Mouse (Mus musculus) mouse embryonic stem cell (cell line): ENCODE data around the gene Mpdz.

ENCODE experiments used
- in situ Hi-C, 2 experiments: fragments of 300-500 bp; cut with MboI; formaldehyde crosslinking; loops; 1 replicate in 1 of 2; 3 replicates in 1 of 2; pipeline ENCODE4 v1.14.3; 2019 to 2020; ENCODE audit warnings: low sequenced_read_pairs in 2 of 2, low pct_unique_long_range_greater_than_20kb in 1 of 2, mixed read lengths in 1 of 2; ENCODE audit not compliant: unreplicated experiment in 1 of 2

The Mpdz gene

DNA sequence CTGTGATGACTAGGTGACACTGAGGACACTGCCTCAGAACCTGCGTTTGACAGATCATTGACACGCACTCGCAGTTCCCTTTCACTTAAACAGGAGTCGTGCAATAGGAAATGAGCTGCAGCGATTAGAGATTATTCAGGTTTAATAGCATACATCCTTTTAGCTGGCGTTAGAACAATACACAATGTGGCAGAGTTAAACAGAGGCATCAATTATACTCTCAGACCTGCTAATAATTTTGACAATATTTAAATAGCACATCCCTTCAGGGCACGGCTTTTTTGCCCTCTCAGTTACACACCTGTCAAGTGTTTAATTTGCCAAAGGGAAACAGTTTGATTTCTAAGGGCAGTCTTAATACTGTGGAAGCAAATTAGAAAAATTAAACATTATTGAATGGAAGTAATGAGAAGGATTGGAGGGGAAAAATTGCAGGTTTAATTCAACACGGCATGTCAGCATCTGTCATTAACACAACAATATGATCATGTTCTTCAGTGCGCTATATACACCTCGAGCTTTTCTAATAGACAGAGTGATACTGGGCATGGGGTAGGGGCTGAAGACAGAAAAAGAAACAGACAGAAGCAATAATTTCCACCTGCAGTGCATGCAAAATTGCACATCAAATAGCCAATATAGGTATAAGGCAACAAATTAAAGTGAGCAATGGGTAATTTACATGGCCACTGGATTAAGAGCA is 27.1 kb downstream of the Mpdz start:
- in situ Hi-C loops = no loop called here

DNA sequence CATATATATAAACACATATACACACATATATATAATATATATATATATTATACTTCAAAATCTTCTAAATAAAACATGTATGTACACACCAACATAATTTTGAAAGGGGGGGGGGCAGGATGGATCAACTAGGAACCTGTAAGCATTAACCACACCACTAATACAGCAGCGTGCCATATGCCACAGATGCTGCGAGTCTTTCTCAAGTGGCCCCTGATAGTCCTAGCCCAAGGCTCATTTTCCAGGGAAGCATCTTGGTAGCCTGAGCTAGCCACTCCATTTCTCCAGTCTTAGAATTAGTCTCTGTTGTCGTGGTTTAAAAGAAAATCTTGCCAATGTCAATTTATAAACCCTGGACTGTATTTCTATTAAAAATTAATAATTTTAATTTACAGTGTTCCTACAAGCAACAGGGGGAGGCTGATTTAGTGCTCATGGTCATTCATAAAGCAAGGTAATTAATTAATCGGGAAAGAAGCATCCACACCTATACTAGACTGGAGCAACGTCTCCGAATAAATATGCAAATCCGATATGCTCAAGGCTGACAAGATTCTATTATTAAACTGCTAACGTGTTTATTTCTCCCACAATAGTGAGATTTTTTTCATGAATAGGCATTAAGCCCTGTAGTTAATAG is 27.8 kb downstream of the Mpdz start:
- in situ Hi-C loops = no loop called here

DNA sequence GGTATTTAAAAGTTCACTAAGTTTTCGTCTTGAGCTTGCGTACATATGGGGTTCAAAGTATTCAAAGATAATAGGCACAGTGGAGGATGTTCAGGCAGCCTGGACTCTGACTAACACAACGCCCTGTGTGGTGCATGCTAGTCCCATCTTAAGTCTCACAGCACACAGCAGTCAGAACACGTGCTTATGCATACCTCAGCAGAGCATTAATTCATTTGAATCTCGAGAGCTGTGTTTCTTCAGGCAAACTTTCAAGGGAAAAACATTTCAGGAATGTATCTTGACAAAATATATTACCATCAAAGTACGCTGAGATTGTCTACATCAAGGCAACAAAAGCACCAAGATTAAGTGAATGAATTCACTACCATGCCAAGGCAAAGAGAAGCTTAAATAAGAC is 45.7 kb downstream of the Mpdz start:
- in situ Hi-C loops = no loop called here

GRCm38 (mm10) chr4:81392869-81393268 is 49.7 kb downstream of the Mpdz start:
- in situ Hi-C loops = no loop called here

- in situ Hi-C loops = no loop called here
Observed at GRCm38 (mm10) chr4:81389263-81389662, 53.4 kb downstream of the Mpdz start.

- in situ Hi-C loops = no loop called here
Observed at GRCm38 (mm10) chr4:81387644-81388043, 55.0 kb downstream of the Mpdz start.

DNA sequence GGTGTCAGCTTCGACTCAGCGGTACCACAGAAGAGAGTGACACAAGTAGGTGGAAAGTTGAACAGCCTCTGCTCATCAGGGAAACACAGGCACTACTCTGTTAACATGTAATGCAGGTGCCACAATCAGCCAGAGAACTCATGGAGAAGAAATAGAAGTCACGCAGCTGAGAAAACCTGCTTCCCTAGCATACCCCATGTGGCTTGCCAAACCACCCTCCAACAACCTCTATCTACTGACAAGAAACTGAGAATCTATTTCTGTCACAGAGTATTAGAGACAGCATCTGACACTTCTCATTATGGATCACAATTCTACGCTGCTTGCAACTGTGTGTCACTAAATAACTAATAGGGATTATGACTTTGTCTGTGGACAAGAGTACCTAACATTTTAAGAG is 70.3 kb downstream of the Mpdz start:
- in situ Hi-C loops = no loop called here

DNA sequence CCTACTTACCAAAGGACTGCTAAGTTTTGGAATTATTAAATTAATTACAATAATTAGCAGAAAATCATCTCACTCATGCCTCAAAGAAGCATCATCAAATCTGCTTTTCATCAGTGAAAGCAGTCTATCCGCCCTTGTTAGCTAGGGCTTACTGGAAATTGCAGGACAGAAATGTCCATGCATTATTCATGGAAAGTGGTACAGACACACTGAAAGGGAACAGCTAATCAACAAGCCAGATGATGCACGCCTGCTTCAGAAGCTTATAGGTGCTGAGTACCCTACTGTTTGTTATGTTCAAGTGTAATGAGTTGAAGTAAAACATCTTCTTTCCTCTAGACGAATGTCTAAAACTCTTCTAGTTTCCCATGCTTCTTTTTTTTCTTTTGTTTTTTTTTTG is 91.2 kb downstream of the Mpdz start:
- in situ Hi-C loops = no loop called here

DNA sequence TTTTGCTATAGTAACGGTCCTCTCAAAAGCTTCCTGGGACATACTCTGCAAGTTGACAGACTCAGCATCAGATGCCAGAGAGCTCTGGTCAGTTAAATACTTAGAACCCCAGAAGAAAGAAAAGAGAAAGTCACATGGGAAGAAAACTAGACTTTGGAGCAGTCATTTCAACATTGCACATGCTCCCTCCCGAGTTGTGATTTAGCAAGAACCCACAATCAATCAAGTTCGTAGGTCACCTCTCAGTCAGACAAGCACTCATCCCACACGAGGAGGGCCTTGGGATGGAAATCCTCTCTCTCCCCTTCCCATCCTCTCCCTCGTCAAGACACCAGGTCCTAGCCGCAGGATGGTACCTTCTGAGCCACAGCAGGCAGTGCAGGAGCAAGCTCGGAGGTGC is 94.0 kb downstream of the Mpdz start:
- in situ Hi-C loops = no loop called here

- in situ Hi-C loops = no loop called here
Observed at GRCm38 (mm10) chr4:81345141-81345540, 97.5 kb downstream of the Mpdz start.

GRCm38 (mm10) chr4:81333628-81333991 is 109.0 kb downstream of the Mpdz start:
- in situ Hi-C loops = no loop called here

- in situ Hi-C loops = no loop called here
Observed at GRCm38 (mm10) chr4:81332901-81333627, 109.6 kb downstream of the Mpdz start.

DNA sequence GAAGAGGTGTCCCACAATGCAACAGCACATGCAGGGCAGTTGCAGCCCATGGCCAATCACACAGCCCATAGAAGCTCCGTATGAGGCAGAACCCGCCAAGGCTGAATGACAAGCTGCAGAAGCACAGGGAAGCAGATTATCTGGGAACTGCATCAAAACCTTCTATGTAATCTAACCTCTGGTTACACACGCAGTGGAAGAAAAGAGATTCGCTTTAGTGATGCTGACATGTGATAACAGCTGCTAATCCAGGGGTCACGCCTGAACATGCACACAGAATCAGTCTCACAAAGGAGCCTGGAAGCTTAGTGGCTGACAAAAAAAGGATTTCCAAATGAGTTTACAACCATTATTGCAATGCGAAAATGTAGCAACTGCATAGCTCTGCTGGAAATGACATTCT is 110.2 kb downstream of the Mpdz start:
- in situ Hi-C loops = no loop called here

DNA sequence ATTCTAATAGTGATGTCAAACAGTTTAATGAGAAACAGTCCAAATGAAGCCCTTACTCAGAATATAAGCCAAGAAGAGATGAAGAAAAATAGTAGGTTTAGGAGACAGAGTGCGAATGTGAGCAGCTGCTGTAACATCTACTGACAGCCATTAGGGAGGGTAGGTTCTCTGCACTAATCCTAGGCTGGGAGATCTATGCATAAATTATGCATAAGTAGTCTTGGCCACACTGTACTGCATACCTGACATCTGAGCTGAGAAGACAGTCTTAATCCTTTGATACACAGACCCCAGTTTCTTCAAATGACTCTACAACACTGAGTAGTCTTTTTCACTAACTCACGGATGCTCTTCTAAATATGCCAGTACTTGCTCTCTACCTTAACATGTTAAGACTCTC is 114.9 kb downstream of the Mpdz start:
- in situ Hi-C loops = no loop called here

GRCm38 (mm10) chr4:81323853-81324252 is 118.8 kb downstream of the Mpdz start:
- in situ Hi-C loops = no loop called here

GRCm38 (mm10) chr4:81322232-81322631 is 120.4 kb downstream of the Mpdz start:
- in situ Hi-C loops = no loop called here

DNA sequence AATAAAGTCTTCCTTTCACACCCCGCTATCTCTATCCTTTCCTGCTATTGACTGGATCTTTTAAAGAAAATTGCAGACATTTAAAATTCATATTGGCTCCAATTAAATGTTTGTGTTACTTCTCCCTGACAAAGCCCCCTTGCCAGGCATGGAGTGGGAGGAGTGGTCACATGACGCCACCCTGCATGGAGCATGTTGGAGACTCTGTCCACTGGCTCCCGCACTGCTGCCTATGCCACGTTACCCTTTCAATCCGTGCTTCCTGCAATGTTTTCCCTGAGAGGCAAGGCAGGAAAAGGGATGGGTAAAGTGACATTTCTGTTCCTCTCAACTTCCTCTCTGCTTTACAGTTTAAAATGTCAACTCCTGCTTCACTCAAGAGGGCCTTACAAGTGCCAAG is 128.0 kb downstream of the Mpdz start:
- in situ Hi-C loops = no loop called here

- in situ Hi-C loops = no loop called here
Observed at GRCm38 (mm10) chr4:81313246-81313645, 129.4 kb downstream of the Mpdz start.

DNA sequence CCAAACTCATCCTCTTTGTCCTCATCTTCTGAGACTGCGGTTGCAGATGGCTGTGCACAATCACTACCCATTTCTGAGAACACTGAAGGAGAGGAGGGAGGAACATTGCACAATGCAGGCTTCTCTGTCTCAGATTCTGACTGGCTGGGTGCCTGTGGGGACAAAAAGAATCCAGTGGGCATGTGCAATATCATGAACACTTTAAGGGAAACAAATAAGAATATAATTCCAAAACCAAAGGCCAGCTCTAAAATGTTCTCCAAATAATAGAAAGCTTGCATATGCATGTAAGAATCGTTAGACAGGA is 132.5 kb downstream of the Mpdz start:
- in situ Hi-C loops = no loop called here
